In genomic region chr7:82755602-82756155, GRCm38 (mm10) we compare ENCODE assay signal across 22 mouse cellular contexts.
A peak's percentile ranks its signal among the peaks of the same experiment; 100 is the strongest.
DNase-seq lines count a peak whose midpoint lies in the region; ATAC-seq and TF ChIP-seq lines count a peak whose summit lies in the region.
"Had no signal": no experiment of that assay in that cellular context is flagged by ENCODE, and none has a peak within 500 bp of the region (broad histone marks: within the 10 kb centered on the region; RNA-seq: fewer than 3 reads in every experiment).

No protein-coding gene starts in this region.

- peaks cover 10% of the 10 kb centered on the region; the same call in 1 of the 2 replicates for H3K36me3 ChIP-seq in embryonic facial prominence, embryonic 15.5 days
- H3K36me3 ChIP-seq in embryonic facial prominence, embryonic 10.5 days (replicated peaks), result peaks cover 26% of the 10 kb centered on the region
- H3K36me3 ChIP-seq in testis, adult 2 months (ENCODE audit: control insufficient read depth, insufficient read depth, low read length), result no peaks in the 10 kb centered on the region

- WGBS in embryonic facial prominence, embryonic 15.5 days, result 80% methylated on average over 8 of the region's 8 CpGs
- WGBS in embryonic facial prominence, embryonic 10.5 days, result 85% methylated on average over 8 of the region's 8 CpGs

- TF ChIP-seq CTCF in testis, adult 2 months (IDR thresholded peaks at IDR 0.05; ENCODE audit: control insufficient read depth, insufficient read depth, insufficient replicate concordance, low read depth, low read length), result no peak

- H3K27me3 ChIP-seq in embryonic facial prominence, embryonic 15.5 days, result no peaks in the 10 kb centered on the region
- no peaks in the 10 kb centered on the region for H3K27me3 ChIP-seq in embryonic facial prominence, embryonic 10.5 days (replicated peaks; ENCODE audit: low read depth, poor library complexity, severe bottlenecking)
- no peaks in the 10 kb centered on the region for H3K27me3 ChIP-seq in testis, adult 2 months (ENCODE audit: control insufficient read depth, insufficient read depth, low read length)
- H3K27me3 ChIP-seq: CH12.LX; embryonic facial prominence, embryonic 12.5 days; forebrain, embryonic 13.5 days; heart, embryonic 13.5 days; hindbrain, embryonic 12.5 days; Patski had no signal

- 0 out of 2 replicates have a peak, but pooled peaks have one; percentile 41 for ATAC-seq in embryonic facial prominence, embryonic 15.5 days (ENCODE audit: insufficient number of reproducible peaks, low FRiP score, low TSS enrichment, low read depth)
- ATAC-seq in megakaryocyte progenitor cell, adult 5-6 weeks (replicated peaks; ENCODE audit: poor library complexity), result peak; percentile 90
- ATAC-seq: activated CD4-positive, CD25-positive, alpha-beta regulatory T cell, adult 4 months; forebrain, embryonic 13.5 days; hindbrain, embryonic 16.5 days; Patski had no signal

- DNase-seq in embryonic facial prominence, embryonic 10.5 days (ENCODE audit: low spot score), result no peak
- no peak for DNase-seq in testis, postnatal 10 days (ENCODE audit: low spot score)
- no peak for DNase-seq in spleen, adult 18-20 months
- no peak for DNase-seq in spleen, adult 12 weeks (ENCODE audit: low spot score)
- DNase-seq: adrenal gland, postnatal 25 days; cerebellum, adult 2 months; cerebellum, postnatal 10 days; embryo, embryonic 11 days; gastrocnemius, adult 2 months; gastrocnemius, postnatal 25 days; heart, postnatal 36 days had no signal

- no peak overlapping the region for H3K4me3 ChIP-seq in embryonic facial prominence, embryonic 15.5 days (replicated peaks)
- H3K4me3 ChIP-seq in embryonic facial prominence, embryonic 10.5 days, result no peak overlapping the region
- H3K4me3 ChIP-seq in testis, adult 2 months (ENCODE audit: control insufficient read depth, low read depth, low read length), result peak overlapping the region; percentile 67
- H3K4me3 ChIP-seq: embryonic facial prominence, embryonic 12.5 days; forebrain, embryonic 13.5 days; gastrocnemius, adult 2 months; heart, embryonic 13.5 days; hindbrain, embryonic 12.5 days had no signal

- H3K27ac ChIP-seq in embryonic facial prominence, embryonic 15.5 days (replicated peaks), result no peak overlapping the region
- no peak overlapping the region; the same call in 1 of the 2 replicates for H3K27ac ChIP-seq in embryonic facial prominence, embryonic 10.5 days (replicated peaks)
- no peak overlapping the region; the same call in 1 of the 2 replicates for H3K27ac ChIP-seq in testis, adult 2 months (ENCODE audit: control insufficient read depth, insufficient read depth, low read depth, low read length)
- H3K27ac ChIP-seq: embryonic facial prominence, embryonic 12.5 days; forebrain, embryonic 13.5 days; gastrocnemius, adult 2 months; heart, embryonic 13.5 days; hindbrain, embryonic 12.5 days had no signal

- H3K9ac ChIP-seq in embryonic facial prominence, embryonic 15.5 days, result no peak overlapping the region
- H3K9ac ChIP-seq: embryonic facial prominence, embryonic 12.5 days; forebrain, embryonic 13.5 days; heart, embryonic 13.5 days; hindbrain, embryonic 12.5 days had no signal

- peaks cover 11% of the 10 kb centered on the region for H3K4me1 ChIP-seq in embryonic facial prominence, embryonic 15.5 days
- peaks cover 21% of the 10 kb centered on the region for H3K4me1 ChIP-seq in embryonic facial prominence, embryonic 10.5 days
- H3K4me1 ChIP-seq in testis, adult 2 months (ENCODE audit: control insufficient read depth, insufficient read depth, low read length), result no peaks in the 10 kb centered on the region
- H3K4me1 ChIP-seq: forebrain, embryonic 13.5 days had no signal

- H3K9me3 ChIP-seq in embryonic facial prominence, embryonic 15.5 days (replicated peaks), result no peaks in the 10 kb centered on the region
- no peaks in the 10 kb centered on the region for H3K9me3 ChIP-seq in embryonic facial prominence, embryonic 10.5 days
- H3K9me3 ChIP-seq: embryonic facial prominence, embryonic 12.5 days; forebrain, embryonic 13.5 days; heart, embryonic 13.5 days; hindbrain, embryonic 12.5 days had no signal

- TF ChIP-seq POLR2A in testis, adult 2 months (IDR thresholded peaks at IDR 0.05; ENCODE audit: control insufficient read depth, low read depth, low read length), result peak; percentile 91; the same call in 1 of the 2 replicates

- H3K4me2 ChIP-seq in embryonic facial prominence, embryonic 15.5 days (replicated peaks), result no peak overlapping the region
- H3K4me2 ChIP-seq: embryonic facial prominence, embryonic 12.5 days; forebrain, embryonic 13.5 days; heart, embryonic 13.5 days; hindbrain, embryonic 12.5 days had no signal
